Mouse (Mus musculus): Measurements from ENCODE around the gene Wipf1. TPM values are rescaled to one million over a fixed set of nuclear protein-coding genes. Genes with fewer than 3 reads are reported as not detected.

Gene Wipf1
- polyA plus RNA-seq, 2 experiments: 20.1 to 25.7 TPM

DNA sequence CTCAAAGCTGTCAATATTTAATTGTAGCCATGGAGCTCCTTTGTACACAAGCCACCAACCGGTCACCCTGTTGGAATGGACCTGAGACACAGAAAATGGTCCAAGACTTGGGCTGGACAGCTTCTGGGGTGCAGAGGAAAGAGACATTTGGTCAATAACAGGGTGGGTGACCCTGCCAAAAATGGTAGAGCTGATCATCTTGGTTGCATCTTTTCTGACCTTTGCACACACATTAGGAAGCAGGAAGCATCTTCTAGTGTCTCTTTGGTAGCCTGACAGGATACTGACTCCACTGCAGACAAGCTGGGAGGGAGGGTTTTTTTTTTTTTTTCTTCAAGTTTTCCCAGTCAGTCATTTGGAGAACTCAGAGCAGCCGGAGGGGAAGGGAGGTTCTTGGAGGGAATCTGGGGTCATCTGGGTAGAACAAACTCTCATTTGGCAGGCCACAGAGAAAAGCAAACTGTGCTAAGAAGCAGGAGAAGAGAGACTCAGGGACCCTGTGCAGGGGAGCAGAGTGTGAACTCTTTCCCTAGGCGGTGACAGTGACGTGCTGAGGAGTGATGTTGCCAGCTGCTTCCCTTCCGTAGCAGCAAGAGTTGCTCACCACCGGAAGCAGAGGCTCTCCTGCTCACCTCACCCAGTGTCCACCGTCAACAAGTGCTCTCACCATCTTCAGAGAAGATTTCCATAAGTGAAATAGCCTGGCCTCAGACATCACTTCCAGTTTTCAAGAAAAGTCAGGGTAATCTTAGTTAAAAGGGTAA lies 65.9 kb downstream of the Wipf1 start:
- no peaks in the 10 kb centered on the region for H3K36me3 ChIP-seq (ENCODE audit: control insufficient read depth, insufficient read depth, low read length)
- H3K4me1 ChIP-seq (ENCODE audit: control insufficient read depth, insufficient read depth, low read length): peaks cover 5% of the 10 kb centered on the region; the same call in 1 of the 2 replicates
- no peak overlapping the region for H3K9ac ChIP-seq (ENCODE audit: low read depth, low read length, severe bottlenecking)
- no peak for TF ChIP-seq POLR2A (IDR thresholded peaks at IDR 0.05; ENCODE audit: borderline replicate concordance, extremely low read depth, insufficient read depth, insufficient read length)
- no peak overlapping the region for H3K27ac ChIP-seq (replicated peaks; ENCODE audit: low read depth, low read length)
- no peak overlapping the region for H3K4me2 ChIP-seq (replicated peaks; ENCODE audit: low read depth, low read length, severe bottlenecking)
- no peaks in the 10 kb centered on the region for H3K9me3 ChIP-seq (ENCODE audit: control insufficient read depth, low read length)
- no peak for DNase-seq (ENCODE audit: low spot score)
- ATAC-seq (ENCODE audit: low FRiP score, low read depth): no peak
- H3K27me3 ChIP-seq (ENCODE audit: control insufficient read depth, insufficient read depth, low read length): no peaks in the 10 kb centered on the region
- no peak overlapping the region for H3K4me3 ChIP-seq (replicated peaks; ENCODE audit: low read length)
- WGBS: 50% methylated on average over 7 of the region's 7 CpGs

DNA sequence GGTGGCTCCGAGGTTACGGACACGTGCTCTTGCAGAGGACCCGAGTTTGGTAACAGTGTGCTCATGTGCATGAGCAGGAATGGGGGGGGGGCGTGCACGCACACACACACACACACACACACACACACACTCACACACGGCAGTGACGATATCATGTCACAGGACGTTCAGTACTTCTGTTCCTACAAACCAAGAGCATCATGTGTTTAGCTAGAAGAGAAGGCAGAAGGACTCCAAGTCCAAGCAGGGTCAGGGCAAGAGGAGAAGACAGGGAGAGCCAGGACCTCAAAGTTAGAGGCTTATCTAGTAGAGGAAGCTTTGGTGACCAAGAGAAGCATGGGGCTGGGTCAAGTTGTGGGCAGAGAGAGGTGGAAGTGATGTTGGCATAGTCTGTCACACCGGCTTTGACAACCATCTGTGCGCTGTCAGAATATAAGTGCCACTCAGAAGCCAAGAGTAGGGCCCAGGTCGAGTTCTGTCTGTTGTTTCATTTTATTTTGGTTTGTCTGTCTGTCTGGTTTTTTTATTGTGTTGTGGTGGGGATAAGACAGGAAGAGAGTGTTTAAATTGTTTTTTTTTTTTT lies 66.7 kb downstream of the Wipf1 start:
- 90% methylated on average over 12 of the region's 12 CpGs for WGBS
- TF ChIP-seq POLR2A (IDR thresholded peaks at IDR 0.05; ENCODE audit: borderline replicate concordance, extremely low read depth, insufficient read depth, insufficient read length): no peak
- no peak overlapping the region for H3K9ac ChIP-seq (ENCODE audit: low read depth, low read length, severe bottlenecking)
- no peaks in the 10 kb centered on the region for H3K9me3 ChIP-seq (ENCODE audit: control insufficient read depth, low read length)
- no peak for DNase-seq (ENCODE audit: low spot score)
- ATAC-seq (ENCODE audit: low FRiP score, low read depth): no peak
- H3K4me3 ChIP-seq (replicated peaks; ENCODE audit: low read length): no peak overlapping the region
- no peak overlapping the region for H3K4me2 ChIP-seq (replicated peaks; ENCODE audit: low read depth, low read length, severe bottlenecking)
- H3K27ac ChIP-seq (replicated peaks; ENCODE audit: low read depth, low read length): no peak overlapping the region
- peaks cover 5% of the 10 kb centered on the region; the same call in 1 of the 2 replicates for H3K4me1 ChIP-seq (ENCODE audit: control insufficient read depth, insufficient read depth, low read length)
- no peaks in the 10 kb centered on the region; the same call in 1 of the 2 replicates for H3K36me3 ChIP-seq (ENCODE audit: control insufficient read depth, insufficient read depth, low read length)
- no peaks in the 10 kb centered on the region for H3K27me3 ChIP-seq (ENCODE audit: control insufficient read depth, insufficient read depth, low read length)

DNA sequence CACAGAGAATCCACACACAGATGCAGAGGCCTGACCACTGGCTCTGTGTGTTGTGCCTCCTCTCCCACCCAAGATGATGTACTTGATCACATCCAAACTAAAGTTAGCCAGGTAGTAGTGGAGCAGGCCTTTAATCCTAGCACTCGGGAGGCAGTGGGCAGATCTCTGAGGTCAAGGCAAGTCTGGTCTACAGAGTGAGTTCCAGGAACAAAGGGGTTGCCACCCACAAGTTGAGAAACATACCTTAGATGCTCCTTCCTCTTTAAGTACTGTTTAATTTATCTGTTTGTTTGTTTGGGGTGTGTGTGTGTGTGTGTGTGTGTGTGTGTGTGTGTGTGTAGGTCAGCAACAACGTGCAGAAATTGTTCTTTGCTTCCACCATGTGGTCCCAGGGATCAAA lies 67.3 kb downstream of the Wipf1 start:
- TF ChIP-seq POLR2A (IDR thresholded peaks at IDR 0.05; ENCODE audit: borderline replicate concordance, extremely low read depth, insufficient read depth, insufficient read length): no peak
- Histone ChIP-seq H3K4me1 (ENCODE audit: control insufficient read depth, insufficient read depth, low read length) (peaks cover 5% of the 10 kb centered on the region; the same call in 1 of the 2 replicates), H3K4me2 (replicated peaks; ENCODE audit: low read depth, low read length, severe bottlenecking) (no peak overlapping the region), H3K27me3 (ENCODE audit: control insufficient read depth, insufficient read depth, low read length) (no peaks in the 10 kb centered on the region), H3K4me3 (replicated peaks; ENCODE audit: low read length) (no peak overlapping the region), H3K9me3 (ENCODE audit: control insufficient read depth, low read length) (no peaks in the 10 kb centered on the region), H3K9ac (ENCODE audit: low read depth, low read length, severe bottlenecking) (no peak overlapping the region), H3K27ac (replicated peaks; ENCODE audit: low read depth, low read length) (no peak overlapping the region), H3K36me3 (ENCODE audit: control insufficient read depth, insufficient read depth, low read length) (no peaks in the 10 kb centered on the region; the same call in 1 of the 2 replicates)
- DNase-seq (ENCODE audit: low spot score) (no peak), ATAC-seq (ENCODE audit: low FRiP score, low read depth) (no peak)
- WGBS: 80% methylated on average over 2 of the region's 2 CpGs

DNA sequence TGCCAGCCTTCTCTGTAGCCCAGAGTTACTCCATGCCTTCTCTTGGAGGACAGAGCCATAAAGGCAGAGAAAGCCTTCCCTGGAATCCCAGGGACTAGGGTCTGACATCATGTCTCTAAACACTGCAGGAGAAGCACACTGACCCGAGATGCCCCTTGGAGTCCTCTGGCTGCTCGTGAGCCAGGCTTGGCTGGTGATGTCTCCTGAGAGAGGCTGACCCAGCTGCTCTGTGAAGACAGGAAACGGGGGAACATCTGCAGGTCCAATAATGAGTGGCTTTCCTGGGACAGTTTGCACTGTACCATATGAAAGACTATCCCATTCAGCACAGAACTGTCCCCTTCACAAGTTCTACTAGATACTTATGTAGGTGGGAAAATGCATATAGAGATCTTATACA lies 69.4 kb downstream of the Wipf1 start:
- WGBS: 54% methylated on average over 3 of the region's 3 CpGs
- Histone ChIP-seq H3K27ac (replicated peaks; ENCODE audit: low read depth, low read length) (0 out of 2 replicates have a peak overlapping the region, but pooled peaks have one; percentile 26), H3K4me1 (ENCODE audit: control insufficient read depth, insufficient read depth, low read length) (peaks cover 5% of the 10 kb centered on the region; the same call in 1 of the 2 replicates), H3K9ac (ENCODE audit: low read depth, low read length, severe bottlenecking) (no peak overlapping the region), H3K9me3 (ENCODE audit: control insufficient read depth, low read length) (no peaks in the 10 kb centered on the region), H3K4me2 (replicated peaks; ENCODE audit: low read depth, low read length, severe bottlenecking) (no peak overlapping the region), H3K36me3 (ENCODE audit: control insufficient read depth, insufficient read depth, low read length) (no peaks in the 10 kb centered on the region; the same call in 1 of the 2 replicates), H3K4me3 (replicated peaks; ENCODE audit: low read length) (no peak overlapping the region), H3K27me3 (ENCODE audit: control insufficient read depth, insufficient read depth, low read length) (no peaks in the 10 kb centered on the region)
- no peak for TF ChIP-seq POLR2A (IDR thresholded peaks at IDR 0.05; ENCODE audit: borderline replicate concordance, extremely low read depth, insufficient read depth, insufficient read length)
- DNase-seq (ENCODE audit: low spot score) (no peak), ATAC-seq (ENCODE audit: low FRiP score, low read depth) (no peak)

DNA sequence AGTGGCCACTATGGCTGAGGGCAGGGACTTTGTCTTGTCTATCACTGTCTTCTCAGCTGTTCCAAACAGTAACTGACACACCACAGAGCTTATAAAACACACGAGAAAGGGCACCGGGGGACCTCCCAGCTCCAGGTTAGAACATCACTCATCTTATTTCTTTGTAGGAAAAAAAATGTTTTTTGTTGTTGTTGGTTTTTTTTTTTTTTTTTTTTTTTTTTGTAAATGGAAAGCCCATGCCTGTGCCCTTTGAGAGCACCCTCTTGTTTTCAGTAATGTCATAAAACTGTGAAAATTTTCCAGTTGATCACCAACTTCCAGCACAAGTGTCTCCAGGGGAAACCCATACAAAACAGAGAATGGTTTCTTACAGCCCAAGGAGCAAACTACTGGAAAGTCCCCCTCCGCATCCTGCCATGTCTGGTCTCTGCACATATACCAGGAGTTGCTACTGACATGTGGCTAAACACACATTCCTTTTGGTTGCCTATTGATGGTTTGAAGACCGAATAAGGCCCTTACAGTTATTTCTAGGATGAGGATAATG lies 69.9 kb downstream of the Wipf1 start:
- Histone ChIP-seq H3K27ac (replicated peaks; ENCODE audit: low read depth, low read length) (0 out of 2 replicates have a peak overlapping the region, but pooled peaks have one; percentile 26), H3K4me3 (replicated peaks; ENCODE audit: low read length) (no peak overlapping the region), H3K9ac (ENCODE audit: low read depth, low read length, severe bottlenecking) (no peak overlapping the region)

More for the DNA sequence above, 69.9 kb downstream of the Wipf1 start:
- no peak for ATAC-seq (ENCODE audit: low FRiP score, low read depth)
- 78% methylated on average over 4 of the region's 4 CpGs for WGBS
- no peaks in the 10 kb centered on the region; the same call in 1 of the 2 replicates for H3K36me3 ChIP-seq (ENCODE audit: control insufficient read depth, insufficient read depth, low read length)
- no peak for TF ChIP-seq POLR2A (IDR thresholded peaks at IDR 0.05; ENCODE audit: borderline replicate concordance, extremely low read depth, insufficient read depth, insufficient read length)
- no peak for DNase-seq (ENCODE audit: low spot score)
- no peak overlapping the region for H3K4me2 ChIP-seq (replicated peaks; ENCODE audit: low read depth, low read length, severe bottlenecking)
- H3K27me3 ChIP-seq (ENCODE audit: control insufficient read depth, insufficient read depth, low read length): no peaks in the 10 kb centered on the region
- H3K9me3 ChIP-seq (ENCODE audit: control insufficient read depth, low read length): no peaks in the 10 kb centered on the region
- H3K4me1 ChIP-seq (ENCODE audit: control insufficient read depth, insufficient read depth, low read length): peaks cover 5% of the 10 kb centered on the region; the same call in 1 of the 2 replicates

Measured in limb, embryonic 14.5 days (tissue).